Mouse (Mus musculus) CH12.LX (cell line): ENCODE measurements at regions not wholly inside any gene's neighbourhood (a gene's known extent, or its start where the extent isn't known, plus 50 kb on each side); places are given as distances from the start of the nearest gene placed in this dataset.

Experiments used
- DNase-seq: peaks from one replicate; pipeline ENCODE4 v3.0.0-alpha.2; 2013; ENCODE audit errors: extremely low read depth
- H3K27ac ChIP-seq: 2 replicates; pipeline ENCODE4 v1.5.1; 2012; ENCODE audit warnings: low read depth, mild to moderate bottlenecking, control low read depth, moderate library complexity; ENCODE audit not compliant: insufficient read depth
- H3K27me3 ChIP-seq: replicated peaks from 2 replicates; pipeline ENCODE3; 2012; ENCODE audit warnings: inconsistent platforms
- H3K36me3 ChIP-seq, 2 experiments: replicated peaks in 1 of 2; 2 replicates each; pipeline versions ENCODE3 to v1.6.1; 2012; ENCODE audit warnings: inconsistent platforms in 1 of 2, low read length in 1 of 2, mild to moderate bottlenecking in 1 of 2, mixed read lengths in 1 of 2, moderate library complexity in 1 of 2; ENCODE audit not compliant: control insufficient read depth in 1 of 2, insufficient read depth in 1 of 2
- H3K4me1 ChIP-seq, 2 experiments: 2 replicates each; pipeline ENCODE4 v1.6.1; 2012; ENCODE audit warnings: inconsistent platforms in 1 of 2, moderate library complexity in 1 of 2; ENCODE audit not compliant: insufficient read depth in 2 of 2, control insufficient read depth in 1 of 2
- H3K4me2 ChIP-seq: 2 replicates; pipeline ENCODE4 v1.6.1; 2012; ENCODE audit warnings: low read depth, mild to moderate bottlenecking, control low read depth; ENCODE audit not compliant: poor library complexity, insufficient read depth, severe bottlenecking
- H3K4me3 ChIP-seq, 3 experiments: fragments of 150-350 bp in 1 of 3; sonication (generic) in 1 of 3; replicated peaks in 1 of 3; 2 replicates each; pipeline versions ENCODE3 to v1.5.1; 2011 to 2012; ENCODE audit warnings: low read depth in 2 of 3, low read length in 2 of 3, mild to moderate bottlenecking in 2 of 3, moderate library complexity in 2 of 3, control low read depth in 1 of 3, improper control_type of control experiment in 1 of 3, inconsistent platforms in 1 of 3, mixed read lengths in 1 of 3; ENCODE audit not compliant: poor library complexity in 1 of 3
- H3K79me2 ChIP-seq: replicated peaks from 2 replicates; pipeline ENCODE4 v1.6.1; 2012; ENCODE audit warnings: mild to moderate bottlenecking, moderate library complexity; ENCODE audit not compliant: control insufficient read depth, poor library complexity, insufficient read depth, severe bottlenecking; ENCODE audit errors: extremely low read depth
- H3K9ac ChIP-seq: 2 replicates; pipeline ENCODE4 v1.6.1; 2012; ENCODE audit warnings: low read depth, mild to moderate bottlenecking, control low read depth, moderate library complexity; ENCODE audit not compliant: insufficient read depth
- H3K9me3 ChIP-seq: replicated peaks from 2 replicates; pipeline ENCODE3; 2012; ENCODE audit warnings: low read length, inconsistent platforms, mixed read lengths
- BHLHE40 ChIP-seq: IDR thresholded peaks from 2 replicates; pipeline ENCODE4 v1.6.1; 2011; ENCODE audit warnings: mild to moderate bottlenecking, low read depth, low read length, improper control_type of control experiment
- CHD1 ChIP-seq: IDR thresholded peaks from 2 replicates; pipeline ENCODE4 v1.6.1; 2012; ENCODE audit warnings: low read depth, low read length, improper control_type of control experiment, inconsistent platforms
- CTCF ChIP-seq, 2 experiments: IDR thresholded peaks in 1 of 2; conservative IDR thresholded peaks in 1 of 2; 2 replicates each; pipeline ENCODE4 v1.5.1; 2011 to 2012; ENCODE audit warnings: low read depth in 2 of 2, low read length in 2 of 2, improper control_type of control experiment in 1 of 2, inconsistent platforms in 1 of 2, mild to moderate bottlenecking in 1 of 2, moderate library complexity in 1 of 2
- E2F4 ChIP-seq: IDR thresholded peaks from 2 replicates; pipeline ENCODE4 v1.6.1; 2011; ENCODE audit warnings: low read depth, low read length, improper control_type of control experiment; ENCODE audit not compliant: insufficient replicate concordance
- ELF1 ChIP-seq: IDR thresholded peaks from 2 replicates; pipeline ENCODE4 v1.6.1; 2014; ENCODE audit warnings: low read depth, mild to moderate bottlenecking, inconsistent platforms, low read length, improper control_type of control experiment
- EP300 ChIP-seq: IDR thresholded peaks from 2 replicates; pipeline ENCODE4 v1.6.1; 2011; ENCODE audit warnings: low read length, improper control_type of control experiment
- ETS1 ChIP-seq: conservative IDR thresholded peaks from 2 replicates; pipeline ENCODE4 v1.6.1; 2012; ENCODE audit warnings: low read depth, mild to moderate bottlenecking, inconsistent platforms, low read length, improper control_type of control experiment, moderate library complexity
- GABPA ChIP-seq: IDR thresholded peaks from 2 replicates; pipeline ENCODE4 v1.6.1; 2012; ENCODE audit warnings: low read depth, low read length, improper control_type of control experiment, inconsistent platforms; ENCODE audit not compliant: insufficient replicate concordance
- IRF4 ChIP-seq: IDR thresholded peaks from 2 replicates; pipeline ENCODE4 v1.6.1; 2014; ENCODE audit warnings: low read depth, mild to moderate bottlenecking, inconsistent platforms, low read length, improper control_type of control experiment
- JUN ChIP-seq: IDR thresholded peaks from 2 replicates; pipeline ENCODE4 v1.6.1; 2011; ENCODE audit warnings: low read depth, mild to moderate bottlenecking, low read length, improper control_type of control experiment, moderate library complexity; ENCODE audit not compliant: insufficient read depth
- JUND ChIP-seq: conservative IDR thresholded peaks from 2 replicates; pipeline ENCODE4 v1.6.1; 2011; ENCODE audit warnings: low read depth, low read length, improper control_type of control experiment
- KAT2A ChIP-seq: IDR thresholded peaks from 2 replicates; pipeline ENCODE4 v1.6.1; 2012; ENCODE audit warnings: low read length, improper control_type of control experiment, inconsistent platforms; ENCODE audit not compliant: insufficient replicate concordance
- MAX ChIP-seq: IDR thresholded peaks from 2 replicates; pipeline ENCODE4 v1.6.1; 2011; ENCODE audit warnings: low read length, improper control_type of control experiment
- MAZ ChIP-seq: IDR thresholded peaks from 2 replicates; pipeline ENCODE4 v1.6.1; 2012; ENCODE audit warnings: low read depth, mild to moderate bottlenecking, inconsistent platforms, low read length, improper control_type of control experiment, moderate library complexity
- MEF2A ChIP-seq: IDR thresholded peaks from 2 replicates; pipeline ENCODE4 v1.6.1; 2014; ENCODE audit warnings: low read depth, mild to moderate bottlenecking, inconsistent platforms, low read length, improper control_type of control experiment, borderline replicate concordance
- MXI1 ChIP-seq: IDR thresholded peaks from 2 replicates; pipeline ENCODE4 v1.6.1; 2011; ENCODE audit warnings: mild to moderate bottlenecking, low read depth, low read length, improper control_type of control experiment
- NELFE ChIP-seq: IDR thresholded peaks from 2 replicates; pipeline ENCODE4 v1.6.1; 2011; ENCODE audit warnings: low read depth, low read length, improper control_type of control experiment
- NRF1 ChIP-seq: IDR thresholded peaks from 2 replicates; pipeline ENCODE4 v1.6.1; 2014; ENCODE audit warnings: low read depth, mild to moderate bottlenecking, inconsistent platforms, low read length, improper control_type of control experiment, moderate library complexity
- RAD21 ChIP-seq: IDR thresholded peaks from 2 replicates; pipeline ENCODE4 v1.6.1; 2011; ENCODE audit warnings: low read depth, mild to moderate bottlenecking, low read length, improper control_type of control experiment, moderate library complexity
- SMC3 ChIP-seq: IDR thresholded peaks from 2 replicates; pipeline ENCODE4 v1.6.1; 2011; ENCODE audit warnings: low read depth, low read length, improper control_type of control experiment
- TBP ChIP-seq: conservative IDR thresholded peaks from 2 replicates; pipeline ENCODE4 v1.6.1; 2011; ENCODE audit warnings: low read depth, low read length, improper control_type of control experiment
- TCF12 ChIP-seq: IDR thresholded peaks from 2 replicates; pipeline ENCODE4 v1.6.1; 2014; ENCODE audit warnings: low read depth, mild to moderate bottlenecking, inconsistent platforms, low read length, improper control_type of control experiment
- USF1 ChIP-seq: IDR thresholded peaks from 2 replicates; pipeline ENCODE4 v1.6.1; 2014; ENCODE audit warnings: low read depth, mild to moderate bottlenecking, inconsistent platforms, low read length, improper control_type of control experiment
- ZKSCAN1 ChIP-seq: IDR thresholded peaks from 2 replicates; pipeline ENCODE4 v1.6.1; 2012; ENCODE audit warnings: low read depth, inconsistent platforms, low read length, improper control_type of control experiment, borderline replicate concordance
- ZNF384 ChIP-seq: IDR thresholded peaks from 2 replicates; pipeline ENCODE4 v1.6.1; 2012; ENCODE audit warnings: low read depth, low read length, improper control_type of control experiment, inconsistent platforms
- dilution Hi-C: fragments of 300-500 bp; cut with MboI; formaldehyde crosslinking; loops from 2 replicates; pipeline ENCODE4 v1.14.3; 2020; ENCODE audit warnings: low sequenced_read_pairs; ENCODE audit not compliant: extremely low pct_unique_long_range_greater_than_20kb, extremely low pct_ligation_motif_present
- in situ Hi-C: fragments of 300-500 bp; cut with MboI; formaldehyde crosslinking; loops from 3 replicates; pipeline ENCODE4 v1.14.3; 2019; ENCODE audit warnings: low sequenced_read_pairs, low pct_ligation_motif_present, low pct_unique_long_range_greater_than_20kb, mixed read lengths

- Histone ChIP-seq H3K4me1 (no peaks in the 10 kb centered on the region), H3K9ac (no peak overlapping the region), H3K4me2 (no peak overlapping the region), H3K9me3 (no peaks in the 10 kb centered on the region), H3K36me3 (no peaks in the 10 kb centered on the region), H3K27me3 (no peaks in the 10 kb centered on the region), H3K4me3 (no peak overlapping the region), H3K79me2 (no peaks in the 10 kb centered on the region), H3K27ac (no peak overlapping the region)
- TF ChIP-seq MAZ (no peak), TBP (no peak), MXI1 (no peak), SMC3 (no peak), IRF4 (no peak), ETS1 (no peak), JUND (no peak), ZNF384 (no peak), NRF1 (no peak), USF1 (no peak), MAX (no peak), CTCF (conservative IDR thresholded peaks at IDR 0.05 in 1 of 2, IDR thresholded peaks at IDR 0.05 in 1 of 2; ENCODE audit: low read depth in 2 of 2, low read length in 2 of 2) (no peak), BHLHE40 (no peak), NELFE (no peak), ELF1 (no peak), RAD21 (no peak)
- no peak for DNase-seq
- dilution Hi-C loops = no loop called here
- in situ Hi-C loops = no loop called here
Measured at GRCm38 (mm10) chr14:99786367-99786766, 487.9 kb downstream of the Klf5 start.

GRCm38 (mm10) chr14:99788185-99788584, 489.7 kb downstream of the Klf5 start:
- Histone ChIP-seq H3K9me3 (no peaks in the 10 kb centered on the region), H3K27me3 (no peaks in the 10 kb centered on the region), H3K4me3 (no peak overlapping the region), H3K4me2 (no peak overlapping the region), H3K4me1 (no peaks in the 10 kb centered on the region), H3K9ac (no peak overlapping the region), H3K27ac (no peak overlapping the region), H3K36me3 (no peaks in the 10 kb centered on the region), H3K79me2 (no peaks in the 10 kb centered on the region)
- dilution Hi-C loops = no loop called here
- in situ Hi-C loops = no loop called here
- TF ChIP-seq MAX (no peak), USF1 (no peak), IRF4 (no peak), CTCF (conservative IDR thresholded peaks at IDR 0.05 in 1 of 2, IDR thresholded peaks at IDR 0.05 in 1 of 2; ENCODE audit: low read depth in 2 of 2, low read length in 2 of 2) (no peak), MEF2A (no peak), E2F4 (no peak), RAD21 (no peak), ETS1 (no peak), JUN (no peak), ZKSCAN1 (no peak), EP300 (no peak), CHD1 (no peak), SMC3 (no peak), TCF12 (no peak), TBP (no peak), JUND (no peak), KAT2A (no peak), GABPA (no peak)
- DNase-seq = no peak
